Mouse (Mus musculus): Measurements from ENCODE around the gene Syt12. TPM values are rescaled to one million over a fixed set of nuclear protein-coding genes. Genes with fewer than 3 reads are reported as not detected.
A peak's percentile ranks its signal among the peaks of the same experiment; 100 is the strongest.

Gene Syt12
- polyA plus RNA-seq, 1 experiment = 14.4 TPM

DNA sequence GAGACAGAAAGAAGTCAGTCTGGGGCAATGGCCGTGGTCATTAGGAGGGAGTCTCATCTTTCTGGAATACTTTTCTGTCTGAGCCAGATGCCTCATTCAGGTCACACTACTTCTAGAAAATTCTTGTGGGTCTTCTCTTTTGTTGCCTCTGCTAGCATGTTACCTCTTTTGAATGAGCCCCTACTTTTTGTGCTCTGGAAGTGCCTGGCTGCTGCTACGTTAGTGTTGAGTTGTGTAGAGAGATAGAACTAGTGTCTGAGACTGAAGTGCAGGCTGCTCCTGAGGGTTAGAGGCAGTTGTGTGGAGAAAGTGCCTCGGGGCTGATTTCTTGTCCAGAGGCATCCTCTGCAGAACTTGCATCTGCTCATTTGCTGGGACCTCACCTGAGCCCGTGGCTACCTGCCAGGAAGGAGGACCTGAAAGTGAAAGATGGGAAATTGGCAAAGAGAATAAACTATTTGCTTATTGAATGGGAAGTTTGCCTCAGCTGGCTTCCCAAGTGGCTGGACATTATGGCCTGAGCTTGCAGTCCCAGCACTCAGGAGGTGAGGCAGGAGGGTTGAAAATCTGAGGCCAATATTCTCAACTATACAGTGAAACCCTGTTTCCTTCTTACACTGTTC, 36.1 kb upstream of the Syt12 start:
- Histone ChIP-seq H3K36me3 (ENCODE audit: control insufficient read depth, insufficient read depth) (no peaks in the 10 kb centered on the region), H3K79me3 (ENCODE audit: low read depth) (no peaks in the 10 kb centered on the region), H3K79me2 (ENCODE audit: control insufficient read depth, insufficient read depth) (no peaks in the 10 kb centered on the region), H3ac (ENCODE audit: control insufficient read depth, insufficient read length, low read depth) (no peak overlapping the region), H3K4me3 (ENCODE audit: insufficient read depth, poor library complexity, severe bottlenecking) (no peak overlapping the region), H3K27me3 (ENCODE audit: control insufficient read depth, insufficient read depth, insufficient read length) (peaks cover 5% of the 10 kb centered on the region)
- TF ChIP-seq MYOD1 (IDR thresholded peaks at IDR 0.05; ENCODE audit: control insufficient read depth, insufficient read length, low read depth) = no peak
- TF ChIP-seq CEBPB (IDR thresholded peaks at IDR 0.05; ENCODE audit: low read depth) = no peak

DNA sequence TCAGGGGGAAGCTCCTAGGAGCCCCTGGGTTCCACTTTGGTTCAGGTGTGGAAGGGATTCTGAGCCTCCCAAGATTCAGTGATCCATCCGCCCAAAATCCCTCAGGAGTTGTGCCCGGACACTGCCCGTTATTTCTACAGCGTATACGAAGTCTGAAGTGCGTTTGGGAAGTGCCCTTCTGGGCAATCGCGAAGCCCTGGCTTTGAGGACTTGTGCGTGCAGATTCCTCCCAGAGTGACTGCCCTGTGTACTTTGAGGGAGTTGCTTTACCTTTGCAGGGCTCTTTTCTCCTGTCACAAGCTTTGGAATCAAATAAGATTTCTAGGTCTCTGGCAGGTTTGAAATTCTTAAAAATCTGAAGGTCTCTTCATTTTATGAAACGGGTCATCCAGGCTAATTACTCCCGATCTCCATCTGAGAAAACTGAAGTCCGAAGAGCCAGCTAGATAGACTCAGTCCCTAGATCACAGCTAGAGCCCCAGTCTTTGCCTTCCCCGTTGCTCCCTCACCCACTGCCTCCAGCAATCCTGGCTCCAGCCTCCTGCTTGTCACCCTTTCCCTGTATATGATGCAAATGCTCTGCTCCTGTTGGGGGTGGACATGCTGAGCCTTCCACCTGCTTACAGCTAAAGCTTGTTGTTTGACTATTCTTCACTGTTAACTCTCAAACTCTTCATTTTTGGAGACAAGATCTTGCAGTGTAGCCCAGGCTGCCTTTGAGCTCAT, 34.0 kb upstream of the Syt12 start:
- no peak for TF ChIP-seq USF1 (IDR thresholded peaks at IDR 0.05; ENCODE audit: low read depth)
- no peak for TF ChIP-seq MYOD1 (IDR thresholded peaks at IDR 0.05; ENCODE audit: control insufficient read depth, insufficient read length, low read depth)
- H3K36me3 ChIP-seq (ENCODE audit: control insufficient read depth, insufficient read depth) = no peaks in the 10 kb centered on the region
- peak overlapping the region; percentile 41 for H3K4me3 ChIP-seq (ENCODE audit: insufficient read depth, poor library complexity, severe bottlenecking)
- H3K79me2 ChIP-seq (ENCODE audit: control insufficient read depth, insufficient read depth) = no peaks in the 10 kb centered on the region
- H3K79me3 ChIP-seq (ENCODE audit: low read depth) = no peaks in the 10 kb centered on the region
- no peak overlapping the region for H3ac ChIP-seq (ENCODE audit: control insufficient read depth, insufficient read length, low read depth)
- H3K27me3 ChIP-seq (ENCODE audit: control insufficient read depth, insufficient read depth, insufficient read length) = peaks cover 5% of the 10 kb centered on the region

DNA sequence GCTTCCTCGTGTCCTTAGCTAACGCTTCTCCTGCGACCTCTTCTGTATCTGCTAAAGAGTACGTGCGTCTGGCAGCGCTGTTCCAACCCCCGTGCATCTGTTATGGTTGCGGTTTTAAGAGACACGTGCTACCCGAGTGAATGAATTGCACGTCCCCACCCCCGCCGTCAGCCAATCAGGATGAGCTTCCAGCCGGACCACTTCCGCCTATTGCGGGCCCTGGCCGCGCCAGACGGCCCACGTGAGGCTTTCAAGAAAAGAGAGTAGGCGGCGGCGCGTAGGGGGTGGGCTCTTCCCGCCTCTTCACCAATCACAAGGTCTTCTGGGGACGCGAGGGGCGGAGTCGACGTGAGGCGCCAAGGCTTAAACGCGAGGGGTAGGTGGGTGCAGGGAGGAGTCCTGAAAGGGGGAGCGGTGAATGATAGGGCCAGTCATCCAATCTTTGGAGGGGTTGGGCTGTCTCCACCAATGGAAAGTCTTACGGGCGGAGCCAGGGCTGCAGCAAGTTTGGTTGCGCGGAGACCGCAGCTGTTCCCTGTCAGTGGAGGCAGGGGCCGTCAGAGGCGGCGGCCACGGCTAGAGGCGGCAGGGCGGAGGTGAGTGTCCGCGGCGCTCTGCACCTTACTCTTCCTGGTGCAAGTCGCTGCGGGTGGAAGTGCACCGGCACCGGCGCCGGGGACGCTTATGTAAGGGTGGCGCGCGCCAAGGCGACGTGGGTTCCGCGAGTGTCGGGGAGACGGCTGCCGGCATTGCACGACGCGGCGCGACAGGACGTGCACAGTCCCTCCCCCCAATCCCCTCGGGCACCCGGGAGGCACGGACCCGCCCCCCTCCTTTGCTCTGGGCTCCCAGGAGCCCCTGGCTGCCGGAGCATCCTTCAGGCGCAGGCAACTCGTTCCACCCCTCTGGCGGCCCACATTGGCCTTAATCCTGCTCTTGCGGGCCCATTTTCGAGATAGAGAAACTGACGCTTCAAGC, 33.0 kb upstream of the Syt12 start, which contains the start of gene Pcx:
TSS of gene Pcx (plus strand) at position 487 of the 978 bp plus-strand sequence.
- Histone ChIP-seq H3K27me3 (ENCODE audit: control insufficient read depth, insufficient read depth, insufficient read length) (peaks cover 5% of the 10 kb centered on the region), H3K4me3 (ENCODE audit: insufficient read depth, poor library complexity, severe bottlenecking) (peak within 1 kb of the TSS; percentile 41), H3K36me3 (ENCODE audit: control insufficient read depth, insufficient read depth) (no peaks in the 10 kb centered on the region), H3K79me2 (ENCODE audit: control insufficient read depth, insufficient read depth) (no peaks in the 10 kb centered on the region), H3K79me3 (ENCODE audit: low read depth) (no peaks in the 10 kb centered on the region), H3ac (ENCODE audit: control insufficient read depth, insufficient read length, low read depth) (peak within 1 kb of the TSS; percentile 65)
- no peak for TF ChIP-seq MYOG (IDR thresholded peaks at IDR 0.05; ENCODE audit: control insufficient read depth, extremely low read depth, insufficient read length)
- TF ChIP-seq MAX (IDR thresholded peaks at IDR 0.05) = peak; percentile 90
- no peak for TF ChIP-seq CTCF (IDR thresholded peaks at IDR 0.05; ENCODE audit: control insufficient read depth, insufficient read depth, insufficient read length)
- peak; percentile 84 for TF ChIP-seq MYOD1 (IDR thresholded peaks at IDR 0.05; ENCODE audit: control insufficient read depth, insufficient read length, low read depth)
- no peak for TF ChIP-seq FOSL1 (IDR thresholded peaks at IDR 0.05; ENCODE audit: insufficient read depth, low read length, poor library complexity, severe bottlenecking)
- no peak for TF ChIP-seq CEBPB (IDR thresholded peaks at IDR 0.05; ENCODE audit: low read depth)
- TF ChIP-seq USF1 (IDR thresholded peaks at IDR 0.05; ENCODE audit: low read depth) = peak; percentile 94

DNA sequence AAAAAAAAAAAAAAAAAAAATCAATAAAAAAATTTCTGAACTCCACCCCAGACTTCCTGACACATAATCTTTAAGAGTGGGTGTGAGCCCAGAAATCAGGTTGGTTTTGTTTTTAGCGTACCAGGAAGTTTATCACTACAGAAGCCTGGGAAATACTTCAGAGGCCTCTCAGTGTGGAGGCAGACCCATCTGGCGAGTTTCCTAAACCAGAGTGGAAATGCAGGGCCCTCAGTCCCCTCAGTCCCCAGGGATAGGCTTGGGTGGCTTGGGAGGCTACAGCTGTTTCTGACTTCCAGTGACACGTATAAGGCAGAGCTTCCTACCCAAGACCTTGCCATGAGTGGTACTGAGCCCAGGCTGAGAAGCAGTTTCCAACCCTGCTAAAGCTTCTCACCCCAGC, 30.5 kb upstream of the Syt12 start:
- H3K4me3 ChIP-seq (ENCODE audit: insufficient read depth, poor library complexity, severe bottlenecking) = no peak overlapping the region
- no peaks in the 10 kb centered on the region for H3K79me3 ChIP-seq (ENCODE audit: low read depth)
- H3K79me2 ChIP-seq (ENCODE audit: control insufficient read depth, insufficient read depth) = no peaks in the 10 kb centered on the region
- TF ChIP-seq FOSL1 (IDR thresholded peaks at IDR 0.05; ENCODE audit: insufficient read depth, low read length, poor library complexity, severe bottlenecking) = no peak
- TF ChIP-seq CEBPB (IDR thresholded peaks at IDR 0.05; ENCODE audit: low read depth) = no peak
- TF ChIP-seq MAX (IDR thresholded peaks at IDR 0.05) = no peak
- no peak for TF ChIP-seq USF1 (IDR thresholded peaks at IDR 0.05; ENCODE audit: low read depth)
- peaks cover 5% of the 10 kb centered on the region for H3K27me3 ChIP-seq (ENCODE audit: control insufficient read depth, insufficient read depth, insufficient read length)
- no peaks in the 10 kb centered on the region for H3K36me3 ChIP-seq (ENCODE audit: control insufficient read depth, insufficient read depth)
- H3ac ChIP-seq (ENCODE audit: control insufficient read depth, insufficient read length, low read depth) = no peak overlapping the region

DNA sequence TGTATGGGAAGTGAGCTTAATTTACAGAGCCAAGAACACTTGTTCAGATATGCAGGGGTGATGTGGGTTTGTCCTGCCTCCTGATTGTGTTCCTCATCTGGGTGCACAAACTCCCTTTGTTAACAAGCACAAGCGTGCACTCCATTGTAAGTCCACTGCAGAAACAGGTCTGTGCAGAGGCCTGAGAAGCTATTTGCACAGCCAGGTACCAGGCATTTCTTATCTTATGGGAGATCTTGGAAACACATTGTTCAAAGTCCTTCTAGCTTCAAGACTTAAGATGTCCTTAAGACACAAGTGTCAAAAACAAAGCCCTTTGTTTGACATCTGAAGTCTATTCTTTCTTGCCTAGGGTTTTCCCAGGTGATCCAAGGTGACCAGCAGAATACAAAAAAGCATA, 27.6 kb upstream of the Syt12 start:
- H3K79me3 ChIP-seq (ENCODE audit: low read depth) = no peaks in the 10 kb centered on the region
- TF ChIP-seq MYOG (IDR thresholded peaks at IDR 0.05; ENCODE audit: control insufficient read depth, extremely low read depth, insufficient read length) = no peak
- no peak for TF ChIP-seq USF1 (IDR thresholded peaks at IDR 0.05; ENCODE audit: low read depth)
- no peak for TF ChIP-seq MAX (IDR thresholded peaks at IDR 0.05)
- TF ChIP-seq CEBPB (IDR thresholded peaks at IDR 0.05; ENCODE audit: low read depth) = no peak
- no peak for TF ChIP-seq FOSL1 (IDR thresholded peaks at IDR 0.05; ENCODE audit: insufficient read depth, low read length, poor library complexity, severe bottlenecking)
- TF ChIP-seq CTCF (IDR thresholded peaks at IDR 0.05; ENCODE audit: control insufficient read depth, insufficient read depth, insufficient read length) = no peak
- TF ChIP-seq MYOD1 (IDR thresholded peaks at IDR 0.05; ENCODE audit: control insufficient read depth, insufficient read length, low read depth) = no peak
- H3K27me3 ChIP-seq (ENCODE audit: control insufficient read depth, insufficient read depth, insufficient read length) = no peaks in the 10 kb centered on the region
- H3K36me3 ChIP-seq (ENCODE audit: control insufficient read depth, insufficient read depth) = no peaks in the 10 kb centered on the region
- no peaks in the 10 kb centered on the region for H3K79me2 ChIP-seq (ENCODE audit: control insufficient read depth, insufficient read depth)
- H3K4me3 ChIP-seq (ENCODE audit: insufficient read depth, poor library complexity, severe bottlenecking) = no peak overlapping the region
- no peak overlapping the region for H3ac ChIP-seq (ENCODE audit: control insufficient read depth, insufficient read length, low read depth)

Measured in C2C12 (cell line).